ENCODE assay signal across 12 mouse cellular contexts in genomic region chr14:48198957-48199356, GRCm38 (mm10).
A peak's percentile ranks its signal among the peaks of the same experiment; 100 is the strongest.
DNase-seq lines count a peak whose midpoint lies in the region; ATAC-seq and TF ChIP-seq lines count a peak whose summit lies in the region.
"Had no signal": no experiment of that assay in that cellular context is flagged by ENCODE, and none has a peak within 500 bp of the region (broad histone marks: within the 10 kb centered on the region; RNA-seq: fewer than 3 reads in every experiment).

No protein-coding gene starts in this region.

- peak overlapping the region; percentile 21; the same call in 1 of the 2 replicates for H3K4me2 ChIP-seq in kidney, postnatal 0 days (ENCODE audit: low read length)
- H3K4me2 ChIP-seq: embryonic facial prominence, embryonic 12.5 days; heart, embryonic 13.5 days had no signal

- 34% methylated on average over 16 of the region's 16 CpGs for WGBS in kidney, postnatal 0 days

- peak; percentile 69 for DNase-seq in kidney, postnatal 0 days (ENCODE audit: low spot score)
- DNase-seq in kidney, adult 9 months, result no peak
- peak; percentile 41 for DNase-seq in CD4-positive, CD25-positive, alpha-beta regulatory T cell, adult 2 months (ENCODE audit: low read depth, low spot score)
- DNase-seq in c-Kit-positive CD71-negative TER-119-negative erythroid progenitor cells, embryonic 14.5 days (ENCODE audit: low read depth), result peak; percentile 25
- no peak for DNase-seq in frontal cortex, postnatal 10 days (ENCODE audit: low spot score in 2 of 2)
- DNase-seq in adrenal gland, adult 18-20 months (ENCODE audit: low spot score in 2 of 2), result no peak
- no peak for DNase-seq in kidney, postnatal 10 days
- DNase-seq: adrenal gland, adult 8-10 months had no signal

- no peaks in the 10 kb centered on the region for H3K27me3 ChIP-seq in kidney, postnatal 0 days (ENCODE audit: insufficient read depth, low read length)
- H3K27me3 ChIP-seq in megakaryocyte, embryonic 14.5 days (replicated peaks), result peaks cover 3% of the 10 kb centered on the region
- H3K27me3 ChIP-seq: embryonic facial prominence, embryonic 12.5 days had no signal

- no peak overlapping the region for H3K4me3 ChIP-seq in kidney, postnatal 0 days (replicated peaks; ENCODE audit: low read depth, low read length)
- H3K4me3 ChIP-seq in megakaryocyte, embryonic 14.5 days (replicated peaks), result peak overlapping the region; percentile 84
- H3K4me3 ChIP-seq: embryonic facial prominence, embryonic 12.5 days; heart, embryonic 13.5 days had no signal

- peaks cover 25% of the 10 kb centered on the region for H3K4me1 ChIP-seq in kidney, postnatal 0 days (replicated peaks; ENCODE audit: insufficient read depth, low read length)
- peaks cover 4% of the 10 kb centered on the region; the same call in 1 of the 2 replicates for H3K4me1 ChIP-seq in megakaryocyte, embryonic 14.5 days

- no peak overlapping the region for H3K27ac ChIP-seq in kidney, postnatal 0 days
- H3K27ac ChIP-seq: embryonic facial prominence, embryonic 12.5 days; heart, embryonic 13.5 days had no signal

- H3K9ac ChIP-seq in kidney, postnatal 0 days (ENCODE audit: low read depth, low read length), result no peak overlapping the region
- H3K9ac ChIP-seq: embryonic facial prominence, embryonic 12.5 days; heart, embryonic 13.5 days had no signal

- H3K9me3 ChIP-seq in kidney, postnatal 0 days (replicated peaks; ENCODE audit: low read length), result no peaks in the 10 kb centered on the region
- no peaks in the 10 kb centered on the region for H3K9me3 ChIP-seq in megakaryocyte, embryonic 14.5 days
- H3K9me3 ChIP-seq: embryonic facial prominence, embryonic 12.5 days; G1E; heart, embryonic 13.5 days had no signal

- no peaks in the 10 kb centered on the region for H3K36me3 ChIP-seq in kidney, postnatal 0 days (ENCODE audit: insufficient read depth, low read length)
- no peaks in the 10 kb centered on the region for H3K36me3 ChIP-seq in megakaryocyte, embryonic 14.5 days (replicated peaks; ENCODE audit: low read length)
- H3K36me3 ChIP-seq: embryonic facial prominence, embryonic 12.5 days; G1E; heart, embryonic 13.5 days had no signal

- TF ChIP-seq CTCF in kidney, postnatal 0 days (IDR thresholded peaks at IDR 0.05; ENCODE audit: low read depth), result no peak

- ATAC-seq in kidney, postnatal 0 days (replicated peaks; ENCODE audit: low FRiP score, low read depth), result 0 out of 2 replicates have a peak, but pooled peaks have one; percentile 45

Comparison
In these comparisons a context has a peak if more than half of its experiments do, and no peak if none do; other contexts are left out.
1. DNase-seq: peak in kidney, postnatal 0 days (single experiment), CD4-positive, CD25-positive, alpha-beta regulatory T cell, adult 2 months (single experiment) and c-Kit-positive CD71-negative TER-119-negative erythroid progenitor cells, embryonic 14.5 days (single experiment); none in kidney, adult 9 months (single experiment), frontal cortex, postnatal 10 days (0 of 2), adrenal gland, adult 18-20 months (0 of 2) and kidney, postnatal 10 days (single experiment).